Mouse (Mus musculus) mouse embryonic stem cell (cell line): ENCODE data around the gene Rabac1.

ENCODE experiments used
- in situ Hi-C, 2 experiments: fragments of 300-500 bp; cut with MboI; formaldehyde crosslinking; loops; 1 replicate in 1 of 2; 3 replicates in 1 of 2; pipeline ENCODE4 v1.14.3; 2019 to 2020; ENCODE audit warnings: low sequenced_read_pairs in 2 of 2, low pct_unique_long_range_greater_than_20kb in 1 of 2, mixed read lengths in 1 of 2; ENCODE audit not compliant: unreplicated experiment in 1 of 2

Gene Rabac1

DNA sequence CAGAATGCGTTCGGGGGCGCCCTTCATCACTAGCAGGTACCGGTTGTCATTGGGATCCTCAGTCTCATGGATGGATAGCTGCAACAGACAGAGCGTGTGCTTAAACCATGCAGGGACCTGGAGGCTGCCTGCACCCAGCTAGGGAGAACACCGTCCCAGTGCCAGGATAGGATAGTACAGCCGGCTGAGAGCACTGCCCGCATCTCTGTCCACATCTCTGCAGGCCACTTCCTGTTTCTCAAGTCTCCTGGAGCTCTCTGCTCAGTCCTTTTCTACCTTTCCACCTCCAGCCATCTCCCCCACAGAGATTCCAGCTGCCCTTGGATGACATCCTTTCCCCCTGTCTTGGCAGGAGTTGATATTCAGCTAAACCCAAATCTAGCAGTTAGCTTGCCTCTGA lies 17.9 kb upstream of the Rabac1 start:
- in situ Hi-C loops, result loop anchor here in 1 of 2 experiments (25.0 kb wide), 1 partner anchor 397 kb away; the partner anchor contains the start of gene Lipe

DNA sequence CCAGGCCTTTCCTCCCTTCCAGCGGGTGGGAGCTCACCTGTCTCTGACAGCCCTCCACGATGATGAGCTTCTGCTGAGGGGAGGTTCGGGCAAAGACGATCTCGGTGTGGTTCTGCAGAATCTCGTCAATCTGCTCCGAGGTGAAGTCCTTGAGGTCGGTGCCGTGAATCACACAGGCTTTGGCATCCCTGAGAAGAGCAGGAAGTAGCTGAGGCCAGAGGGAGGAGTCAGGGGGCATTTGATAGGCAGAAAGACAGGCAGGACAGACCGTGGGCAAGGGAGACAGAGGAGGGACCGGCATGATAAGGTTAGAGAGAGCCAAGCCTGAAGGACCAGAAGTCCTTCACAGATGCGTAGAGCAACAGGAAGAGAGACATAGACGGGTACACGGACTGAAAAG lies 15.4 kb upstream of the Rabac1 start:
- in situ Hi-C loops, result loop anchor here in 1 of 2 experiments (25.0 kb wide), 1 partner anchor 399 kb away; the partner anchor contains the start of gene Lipe

DNA sequence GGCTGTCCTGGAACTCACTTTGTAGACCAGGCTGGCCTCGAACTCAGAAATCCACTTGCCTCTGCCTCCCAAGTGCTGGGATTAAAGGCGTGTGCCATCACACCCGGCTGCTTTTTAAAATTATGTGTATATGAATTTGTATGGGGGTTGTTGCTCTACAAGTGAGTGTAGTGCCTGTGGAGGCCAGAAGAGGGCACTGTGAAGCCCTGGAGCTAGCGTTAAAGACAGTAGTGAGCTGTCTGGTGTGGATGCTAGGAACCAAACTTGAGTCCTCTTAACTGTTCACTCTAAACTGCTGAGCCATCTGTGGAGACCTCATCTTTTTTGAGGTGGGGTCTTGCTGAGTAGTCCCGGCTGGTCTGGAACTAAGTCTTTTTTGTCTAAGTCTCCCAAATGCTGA lies 13.2 kb upstream of the Rabac1 start:
- in situ Hi-C loops, result loop anchor here in 1 of 2 experiments (25.0 kb wide), 1 partner anchor 402 kb away; the partner anchor contains the start of gene Lipe

DNA sequence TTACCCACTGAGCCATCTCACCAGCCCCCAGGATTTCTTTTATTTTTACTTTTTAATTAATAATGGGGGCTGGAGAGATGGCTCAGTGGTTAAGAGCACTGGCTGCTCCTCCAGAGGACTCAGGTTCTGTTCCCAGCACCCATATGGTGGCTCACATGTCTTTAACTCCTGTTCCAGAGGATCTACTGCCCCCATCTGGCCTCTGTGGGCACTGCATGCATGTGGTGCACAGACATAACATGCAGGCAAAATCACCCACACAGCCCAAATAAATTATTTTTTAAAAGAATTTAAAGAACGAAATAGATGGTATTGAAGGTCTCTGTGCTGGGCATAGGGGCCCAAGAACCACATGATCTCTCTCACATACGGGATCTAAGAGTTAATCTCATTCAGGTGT lies 11.8 kb upstream of the Rabac1 start:
- in situ Hi-C loops, result loop anchor here in 1 of 2 experiments (25.0 kb wide), 1 partner anchor 403 kb away; the partner anchor contains the start of gene Lipe

DNA sequence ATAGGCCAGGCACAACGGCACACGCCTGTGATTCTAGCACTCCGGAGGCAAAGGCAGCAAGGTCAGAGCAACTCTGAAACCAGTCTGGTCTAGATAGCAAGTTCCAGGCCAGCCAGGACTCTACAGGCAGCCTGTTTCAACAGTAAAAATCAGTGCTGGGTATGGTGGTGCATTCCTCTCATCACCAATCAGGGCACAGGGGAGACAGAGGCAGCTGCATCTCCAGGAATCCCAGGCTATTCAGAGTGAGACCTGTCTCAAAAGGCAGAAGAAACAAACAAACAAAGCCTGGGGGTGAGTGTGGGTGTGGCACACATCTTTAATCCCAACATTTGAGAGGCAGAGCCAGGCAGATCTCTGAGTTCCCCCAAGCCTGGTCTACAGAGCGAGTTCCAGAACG lies 10.8 kb upstream of the Rabac1 start:
- in situ Hi-C loops, result loop anchor here in 1 of 2 experiments (25.0 kb wide), 1 partner anchor 404 kb away; the partner anchor contains the start of gene Lipe

DNA sequence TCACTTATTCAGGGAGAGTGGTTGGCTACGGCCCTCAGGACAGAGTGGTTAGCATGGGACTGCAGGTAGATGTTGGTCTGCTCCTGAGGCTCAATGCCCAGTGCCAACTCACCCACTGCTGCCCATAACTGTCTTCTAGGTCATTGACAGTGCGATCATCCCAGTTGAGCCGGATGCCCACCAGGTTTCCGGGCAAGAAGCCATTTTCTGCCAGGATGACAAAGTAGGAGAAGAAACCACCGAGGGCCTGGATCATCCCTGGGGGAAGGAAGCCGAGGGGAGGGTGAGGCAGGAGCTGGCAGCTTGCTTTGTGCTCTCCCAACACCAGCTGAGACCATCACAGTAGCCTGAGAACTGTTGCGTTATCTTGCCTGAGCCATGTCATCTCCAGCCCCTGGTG lies 7.9 kb upstream of the Rabac1 start:
- in situ Hi-C loops, result loop anchor here in 1 of 2 experiments (25.0 kb wide), 1 partner anchor 407 kb away; the partner anchor contains the start of gene Lipe

DNA sequence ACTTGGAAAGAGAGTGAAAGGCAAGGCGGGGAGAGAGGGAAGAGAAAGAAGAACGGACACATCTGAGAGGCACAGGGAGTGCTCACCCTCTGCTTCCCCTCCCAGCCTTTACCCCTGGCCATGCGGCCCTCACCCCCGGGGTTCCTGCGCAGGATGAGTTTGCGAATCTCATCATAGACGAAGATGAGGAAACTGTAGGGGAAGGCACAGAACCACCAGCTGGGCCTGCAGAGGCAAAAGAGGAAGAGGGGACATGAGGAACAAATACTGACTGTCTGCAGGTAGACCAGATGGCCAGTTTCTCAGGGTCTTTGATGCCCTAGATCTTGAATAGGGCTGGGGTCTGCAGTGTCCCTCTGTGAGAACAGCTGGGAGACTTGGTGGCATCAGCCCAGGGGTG lies 6.2 kb upstream of the Rabac1 start:
- in situ Hi-C loops, result loop anchor here in 1 of 2 experiments (25.0 kb wide), 1 partner anchor 409 kb away; the partner anchor contains the start of gene Lipe

DNA sequence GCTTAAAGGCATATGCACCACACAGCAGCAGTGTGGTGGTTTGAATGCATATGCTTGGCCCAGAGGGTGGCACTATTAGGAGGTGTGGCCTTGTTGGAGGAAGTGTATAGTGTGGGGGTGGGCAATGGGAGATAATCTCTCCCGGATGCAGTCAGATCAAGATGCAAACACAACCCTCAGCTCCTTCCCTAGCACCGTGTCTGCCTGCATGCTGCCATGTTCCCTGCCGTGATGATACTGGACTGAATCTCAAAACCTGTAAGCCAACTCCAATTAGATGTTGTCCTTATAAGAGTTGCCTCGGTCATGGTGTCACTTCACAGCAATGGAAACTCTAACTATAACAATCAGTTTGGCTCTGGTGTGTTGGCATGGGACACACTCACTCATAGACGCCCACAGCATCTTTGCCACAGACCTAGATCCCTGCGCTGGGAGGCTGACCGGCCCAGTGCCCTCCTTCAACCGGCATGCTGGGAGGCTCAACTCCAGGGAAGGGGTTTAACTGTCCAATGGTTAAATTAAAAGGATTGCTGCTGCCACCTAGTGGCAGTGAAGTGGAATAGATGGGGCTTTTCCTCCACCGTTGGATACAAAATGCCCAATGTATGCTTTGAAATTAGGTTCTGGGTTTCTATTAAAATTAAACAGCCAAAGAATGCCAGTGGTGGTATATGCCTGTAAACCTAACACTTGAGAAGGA lies 2.5 kb upstream of the Rabac1 start:
- in situ Hi-C loops, result loop anchor here in 1 of 2 experiments (5.0 to 25.0 kb wide), 2 partner anchors 163 to 412 kb away; partner anchors contain the start of gene Lipe

DNA sequence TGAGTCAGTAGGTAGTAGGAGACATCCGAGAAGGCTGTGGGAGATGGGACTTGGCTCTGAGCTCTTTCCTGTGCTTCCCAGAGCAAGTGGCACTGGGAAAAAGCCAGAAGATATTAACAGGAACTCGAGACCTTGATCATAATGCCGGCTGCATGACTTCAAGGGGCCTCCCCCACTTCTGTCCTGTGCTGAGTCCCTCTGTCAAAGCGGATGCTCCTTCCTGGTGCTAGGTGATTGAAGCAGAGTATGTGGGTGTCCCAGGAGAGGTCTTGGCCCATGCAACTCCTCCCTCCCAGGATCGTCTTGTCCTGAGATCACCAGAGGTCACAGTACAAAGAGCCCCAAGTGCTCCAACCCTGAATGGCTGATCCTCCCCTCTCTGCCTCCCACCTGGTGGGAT lies 1.3 kb upstream of the Rabac1 start:
- in situ Hi-C loops, result loop anchor here in 1 of 2 experiments (5.0 kb wide), 1 partner anchor 162 kb away; no protein-coding TSS in a partner anchor

DNA sequence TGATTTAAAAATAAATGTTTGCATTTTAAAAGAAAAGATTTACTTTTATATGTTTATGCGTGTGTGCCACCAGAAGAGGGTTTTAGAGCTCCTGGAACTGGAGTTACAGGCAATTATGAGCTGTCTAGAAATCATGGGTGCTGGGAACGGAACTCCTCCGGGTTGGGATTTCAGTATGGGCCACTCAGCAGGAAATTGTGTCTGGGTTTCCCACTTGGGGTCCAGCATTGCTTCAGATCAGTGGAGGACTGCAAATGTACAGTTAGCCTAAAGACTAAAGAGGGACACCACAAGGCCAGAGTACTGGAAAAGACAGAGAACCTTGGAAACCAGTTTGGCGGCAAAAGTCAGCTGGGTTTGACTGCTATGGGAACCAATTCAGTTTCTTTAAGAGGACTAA lies 654 bp upstream of the Rabac1 start:
- in situ Hi-C loops, result loop anchor here in 1 of 2 experiments (5.0 kb wide), 1 partner anchor 161 kb away; no protein-coding TSS in a partner anchor

DNA sequence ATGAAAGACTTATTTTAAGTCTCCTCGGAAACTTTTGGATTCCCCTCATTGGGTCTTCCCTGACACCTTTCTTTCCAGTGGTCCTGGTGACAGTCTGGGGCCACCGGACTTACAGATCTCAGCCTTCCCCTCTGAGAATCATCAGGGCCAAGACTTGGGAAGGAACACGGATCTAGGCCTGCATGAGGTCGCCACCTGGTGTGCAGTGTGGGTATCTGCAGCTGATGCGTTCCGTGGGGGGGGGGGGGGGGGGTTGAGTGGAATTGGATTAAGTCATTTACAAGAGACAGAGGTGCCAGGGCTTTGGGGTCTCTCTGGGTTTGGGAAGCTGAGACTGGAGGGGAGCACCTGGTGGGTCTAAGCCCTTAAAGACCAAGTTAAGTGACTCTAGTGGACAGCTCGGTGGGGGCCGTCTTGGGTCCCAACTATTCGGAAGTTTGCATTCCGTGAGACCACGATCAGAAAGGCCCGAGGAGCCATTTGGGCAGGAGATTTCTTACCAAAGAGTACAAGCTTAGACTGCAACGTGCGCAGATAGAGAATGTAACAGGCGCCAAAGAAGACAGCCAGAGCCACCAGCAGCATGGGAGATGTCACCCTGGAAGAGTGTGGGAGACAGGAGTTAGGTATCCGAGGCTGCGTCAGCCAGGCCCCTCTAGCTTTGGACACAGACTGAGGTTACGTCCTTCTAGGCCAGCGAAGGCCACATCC lies 1.1 kb downstream of the Rabac1 start:
- in situ Hi-C loops, result loop anchor here in 1 of 2 experiments (5.0 kb wide), 1 partner anchor 159 kb away; no protein-coding TSS in a partner anchor

DNA sequence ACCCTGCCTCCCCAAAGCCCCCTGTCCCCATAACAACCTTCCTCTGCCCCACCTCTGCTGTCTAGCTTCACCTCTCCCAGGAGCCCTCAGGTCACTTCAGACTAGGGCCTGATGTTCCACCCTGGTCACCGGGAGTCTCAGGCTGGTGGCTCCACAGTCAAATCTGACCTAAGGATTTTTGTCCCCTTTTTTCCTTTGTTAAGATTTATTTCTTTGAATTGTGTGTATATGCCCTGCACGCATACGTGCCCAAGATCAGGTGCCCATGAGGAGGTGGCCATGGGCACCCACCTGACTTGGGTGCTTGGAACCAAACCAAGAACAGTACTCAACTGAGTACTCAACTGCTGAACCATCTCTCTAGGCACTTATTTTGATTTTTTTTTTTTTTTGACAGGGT lies 2.2 kb downstream of the Rabac1 start:
- in situ Hi-C loops, result loop anchor here in 1 of 2 experiments (5.0 kb wide), 1 partner anchor 158 kb away; no protein-coding TSS in a partner anchor

DNA sequence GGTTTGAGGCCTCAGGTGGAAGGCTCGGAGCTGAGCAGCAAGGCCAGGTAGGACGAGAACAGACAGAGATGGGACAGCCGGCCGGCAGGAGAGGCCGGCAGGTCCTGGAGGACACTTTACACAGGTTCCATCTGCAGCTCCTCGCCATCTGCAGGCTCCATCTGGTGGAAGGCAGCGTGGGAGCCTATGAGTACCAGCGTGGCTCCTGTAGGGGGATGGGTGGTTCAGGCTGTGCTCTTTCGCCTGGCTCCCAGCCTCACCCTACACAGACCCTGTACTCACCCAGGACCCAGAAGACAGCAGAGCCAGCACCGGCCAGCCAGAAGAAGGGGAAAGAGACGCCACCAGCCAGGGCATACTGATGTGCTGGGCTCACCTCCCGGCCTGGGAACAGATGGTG lies 2.7 kb downstream of the Rabac1 start:
- in situ Hi-C loops, result loop anchor here in 1 of 2 experiments (5.0 to 10.0 kb wide), 2 partner anchors 125 to 158 kb away; no protein-coding TSS in a partner anchor

DNA sequence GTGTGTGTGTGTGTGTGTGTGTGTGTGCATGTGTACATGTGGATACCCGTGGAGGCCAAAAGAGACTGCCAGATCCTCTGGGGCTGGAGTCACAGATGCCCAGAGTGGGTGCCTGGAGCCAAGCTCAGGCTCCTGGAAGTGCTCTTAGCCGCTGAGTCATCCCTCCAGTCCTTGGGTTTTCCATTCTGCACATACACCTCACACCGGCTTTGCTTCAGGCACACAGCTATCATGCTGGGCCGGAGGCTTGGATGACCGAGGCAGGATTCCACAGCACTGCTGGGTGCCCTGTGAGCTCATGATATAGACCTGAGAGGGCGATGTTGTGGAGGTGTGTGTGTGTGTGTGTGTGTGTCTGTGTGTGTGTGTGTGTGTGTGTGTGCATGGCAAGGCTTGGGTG lies 4.1 kb downstream of the Rabac1 start:
- in situ Hi-C loops, result loop anchor here in 1 of 2 experiments (10.0 kb wide), 1 partner anchor 124 kb away; no protein-coding TSS in a partner anchor

DNA sequence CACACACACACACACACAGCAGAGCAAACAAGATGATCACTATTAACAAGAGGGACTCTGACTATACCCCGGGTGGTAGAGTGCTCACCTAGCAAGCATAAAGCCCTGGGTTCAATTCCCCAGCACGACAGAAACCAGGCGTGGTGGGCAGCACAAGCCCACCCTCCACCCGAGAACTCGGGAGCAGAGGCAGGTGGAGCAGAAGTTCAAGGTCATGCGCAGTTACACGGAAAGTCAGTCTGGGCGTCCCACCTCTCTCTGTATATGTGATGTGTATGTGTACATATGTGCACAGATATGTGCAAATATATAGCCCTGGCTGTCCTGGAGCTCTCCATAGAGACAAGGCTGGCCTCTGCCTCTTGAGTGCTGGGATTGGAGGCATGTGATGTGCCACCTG lies 4.6 kb downstream of the Rabac1 start:
- in situ Hi-C loops, result loop anchor here in 1 of 2 experiments (10.0 kb wide), 1 partner anchor 123 kb away; no protein-coding TSS in a partner anchor

DNA sequence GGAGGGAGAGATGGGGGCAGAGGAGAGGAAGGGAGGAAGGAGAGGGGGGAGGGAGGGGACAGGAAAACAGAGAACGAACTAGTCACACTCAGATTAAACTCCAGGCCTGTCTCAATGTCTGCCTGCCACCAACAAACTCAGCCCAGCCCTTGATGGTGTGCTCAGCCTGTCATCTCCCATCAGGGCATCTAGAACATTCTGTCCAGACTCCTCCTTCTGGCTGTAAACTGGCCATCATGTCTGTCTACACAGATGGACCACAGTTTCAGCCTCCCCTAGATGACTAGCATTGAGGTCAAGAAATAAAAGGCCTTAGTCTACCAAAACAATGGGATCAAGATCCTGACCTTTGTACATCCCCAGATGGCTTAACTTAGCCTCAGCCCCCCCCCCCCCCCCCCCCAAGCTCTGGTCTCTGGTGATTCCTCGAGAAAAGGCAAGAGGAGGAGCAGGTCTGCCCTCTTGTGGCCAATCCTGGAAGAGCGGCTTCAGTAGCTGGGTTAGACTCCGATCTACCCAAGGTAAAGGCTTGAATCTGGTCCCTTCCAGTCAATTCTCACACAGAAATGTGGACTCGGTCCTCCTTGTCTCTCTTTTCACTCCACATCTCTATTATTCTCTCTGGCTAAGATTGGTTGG lies 7.5 kb downstream of the Rabac1 start:
- in situ Hi-C loops, result loop anchor here in 1 of 2 experiments (10.0 kb wide), 1 partner anchor 120 kb away; no protein-coding TSS in a partner anchor

DNA sequence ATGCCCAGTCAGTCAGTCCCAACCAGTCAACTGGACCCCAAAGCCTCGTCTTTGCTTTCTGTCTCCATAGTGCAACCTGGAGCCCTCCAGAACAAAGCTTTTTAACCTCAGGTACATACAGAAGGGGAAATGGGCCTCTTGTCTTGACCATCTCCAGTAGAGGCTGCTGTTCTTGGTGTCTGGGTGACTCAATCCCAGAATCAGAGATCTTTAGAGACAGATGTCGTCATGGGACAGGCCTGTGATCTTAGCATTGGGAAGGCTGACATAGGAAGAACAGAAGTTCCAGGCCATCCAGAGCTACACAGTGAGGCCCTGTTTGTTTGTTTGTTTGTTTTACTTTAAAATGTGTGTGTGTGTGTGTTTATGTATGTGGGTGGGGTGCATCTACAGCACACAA lies 8.3 kb downstream of the Rabac1 start:
- in situ Hi-C loops, result loop anchor here in 1 of 2 experiments (10.0 kb wide), 1 partner anchor 119 kb away; no protein-coding TSS in a partner anchor

DNA sequence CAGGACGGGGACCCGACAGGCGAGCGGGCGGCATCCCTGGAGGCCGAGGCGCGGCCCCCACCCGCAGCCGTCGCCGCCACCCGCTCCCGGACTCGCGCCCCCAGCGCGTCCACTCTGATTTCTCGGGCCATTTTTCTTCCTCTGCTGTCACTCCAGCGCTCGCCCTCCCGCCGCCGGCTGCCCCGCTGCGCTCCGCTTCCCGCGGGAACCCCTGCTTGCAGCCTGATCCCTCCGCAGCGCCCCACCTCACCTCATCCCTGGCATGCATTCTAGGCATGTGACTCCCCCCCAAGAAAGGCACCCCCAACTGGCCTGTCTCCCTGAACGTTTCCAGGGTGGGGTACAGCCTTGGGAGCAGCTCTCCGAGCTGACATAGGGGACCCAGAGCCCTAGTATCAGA lies 17.3 kb downstream of the Rabac1 start:
- in situ Hi-C loops, result loop anchor here in 1 of 2 experiments (10.0 kb wide), 1 partner anchor 110 kb away; no protein-coding TSS in a partner anchor
